Mouse (Mus musculus) mature B cell (primary cell): ENCODE data around the gene Zfp235.

ENCODE experiments used
- in situ Hi-C: fragments of 300-500 bp; cut with MboI; formaldehyde crosslinking; loops from 2 replicates; pipeline ENCODE4 v1.14.3; 2019

Gene Zfp235

GRCm38 (mm10) chr7:24133996-24134828 lies at the start of gene Zfp235:
Zfp235 (plus strand) TSS chr7:24134169.
- in situ Hi-C loops, result no loop called here

GRCm38 (mm10) chr7:24086871-24087270 lies 47.1 kb upstream of the Zfp235 start:
- in situ Hi-C loops, result no loop called here

GRCm38 (mm10) chr7:24087485-24088125 lies 46.4 kb upstream of the Zfp235 start:
- in situ Hi-C loops, result no loop called here

- in situ Hi-C loops, result no loop called here
These were observed 29.6 kb upstream of the Zfp235 start for GRCm38 (mm10) chr7:24104403-24104802.

GRCm38 (mm10) chr7:24105144-24105703 lies 28.7 kb upstream of the Zfp235 start:
- in situ Hi-C loops, result no loop called here

GRCm38 (mm10) chr7:24110839-24111238 lies 23.1 kb upstream of the Zfp235 start:
- in situ Hi-C loops, result no loop called here

- in situ Hi-C loops, result no loop called here
These were observed 22.2 kb upstream of the Zfp235 start for GRCm38 (mm10) chr7:24111772-24112155.

GRCm38 (mm10) chr7:24112156-24112856 lies 21.7 kb upstream of the Zfp235 start, which contains the start of gene Zfp112:
Zfp112 (plus strand) TSS chr7:24112314.
- in situ Hi-C loops, result no loop called here

- in situ Hi-C loops, result no loop called here
These were observed 21.0 kb upstream of the Zfp235 start for GRCm38 (mm10) chr7:24113001-24113400.

GRCm38 (mm10) chr7:24116655-24117054 lies 17.3 kb upstream of the Zfp235 start:
- in situ Hi-C loops, result no loop called here

- in situ Hi-C loops, result no loop called here
These were observed 459 bp upstream of the Zfp235 start for GRCm38 (mm10) chr7:24133425-24133995.

- in situ Hi-C loops, result no loop called here
These were observed 8.6 kb downstream of the Zfp235 start for GRCm38 (mm10) chr7:24142566-24142965.

GRCm38 (mm10) chr7:24153272-24153671 lies 19.3 kb downstream of the Zfp235 start:
- in situ Hi-C loops, result no loop called here

- in situ Hi-C loops, result no loop called here
These were observed 38.2 kb downstream of the Zfp235 start for GRCm38 (mm10) chr7:24172191-24172590.

GRCm38 (mm10) chr7:24174618-24175336 lies 40.8 kb downstream of the Zfp235 start, which contains the start of gene Zfp114:
Zfp114 (plus strand) TSS chr7:24175060.
- in situ Hi-C loops, result no loop called here

GRCm38 (mm10) chr7:24175337-24175711 lies 41.4 kb downstream of the Zfp235 start:
- in situ Hi-C loops, result no loop called here

GRCm38 (mm10) chr7:24187611-24188010 lies 53.6 kb downstream of the Zfp235 start:
- in situ Hi-C loops, result no loop called here

GRCm38 (mm10) chr7:24188901-24189570 lies 55.1 kb downstream of the Zfp235 start:
- in situ Hi-C loops, result no loop called here

GRCm38 (mm10) chr7:24189571-24189944 lies 55.6 kb downstream of the Zfp235 start:
- in situ Hi-C loops, result no loop called here

GRCm38 (mm10) chr7:24191361-24191760 lies 57.4 kb downstream of the Zfp235 start:
- in situ Hi-C loops, result no loop called here
